Mouse (Mus musculus) brain, adult 10 weeks (tissue): ENCODE measurements around the gene Trnau1ap. TPM values are rescaled to one million over a fixed set of nuclear protein-coding genes. Genes with fewer than 3 reads are reported as not detected.

Experiments
- polyA plus RNA-seq: library from polyadenylated mRNA; stranded (reverse); fragments of 350-450 nt; fragmentation: Illumina TruSeq; extraction: RNeasy Lipid Tissue Mini Kit (QIAGEN cat#74804); gene quantifications from one replicate; pipeline ENCODE4 v1.2.3, GENCODE M21; 2015; ENCODE audit warnings: low read depth, low replicate concordance

Gene Trnau1ap
- polyA plus RNA-seq: 31.0 TPM

DNA sequence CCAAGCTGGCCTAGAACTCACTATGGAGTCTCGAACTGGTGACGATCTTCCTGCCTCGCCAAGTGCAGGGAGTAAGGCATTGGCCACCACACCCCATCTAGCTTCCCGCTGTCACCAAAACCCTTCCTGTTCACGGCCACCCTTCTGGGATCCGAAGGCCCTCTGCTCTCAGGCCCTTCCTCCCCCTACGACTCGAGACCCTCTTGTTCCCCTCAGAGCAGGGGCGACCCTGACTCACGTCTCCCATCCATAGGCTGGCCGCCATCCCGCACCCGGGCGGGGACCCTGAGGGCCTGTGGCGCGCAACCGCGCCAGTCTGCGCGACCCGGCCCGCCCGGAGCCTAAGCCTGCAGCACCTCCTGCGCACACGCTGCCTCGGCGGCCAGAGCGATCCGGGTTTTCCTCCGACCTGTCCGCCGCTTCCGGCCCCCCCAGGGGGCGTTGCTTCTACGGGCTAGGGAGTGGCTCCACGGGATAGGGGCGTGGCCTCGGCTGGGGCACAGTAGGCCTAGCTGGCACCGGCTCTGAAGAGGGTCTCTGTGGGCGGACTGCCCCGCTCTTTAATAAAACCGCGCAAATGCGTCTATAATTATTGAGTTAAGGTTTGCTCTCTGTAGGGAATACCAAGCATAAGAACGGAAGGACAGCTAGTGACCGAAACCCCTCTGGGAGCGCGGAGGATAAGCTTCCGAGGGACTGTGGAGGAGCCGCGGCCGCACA lies at the start of gene Trnau1ap:
TSS of gene Trnau1ap (minus strand) at position 424 of the 720 bp plus-strand sequence.

GRCm38 (mm10) chr4:132353481-132353885 lies 24.1 kb upstream of the Trnau1ap start, which contains the start of gene Rcc1:
Gene Rcc1 (minus strand): TSS chr4:132353605.

DNA sequence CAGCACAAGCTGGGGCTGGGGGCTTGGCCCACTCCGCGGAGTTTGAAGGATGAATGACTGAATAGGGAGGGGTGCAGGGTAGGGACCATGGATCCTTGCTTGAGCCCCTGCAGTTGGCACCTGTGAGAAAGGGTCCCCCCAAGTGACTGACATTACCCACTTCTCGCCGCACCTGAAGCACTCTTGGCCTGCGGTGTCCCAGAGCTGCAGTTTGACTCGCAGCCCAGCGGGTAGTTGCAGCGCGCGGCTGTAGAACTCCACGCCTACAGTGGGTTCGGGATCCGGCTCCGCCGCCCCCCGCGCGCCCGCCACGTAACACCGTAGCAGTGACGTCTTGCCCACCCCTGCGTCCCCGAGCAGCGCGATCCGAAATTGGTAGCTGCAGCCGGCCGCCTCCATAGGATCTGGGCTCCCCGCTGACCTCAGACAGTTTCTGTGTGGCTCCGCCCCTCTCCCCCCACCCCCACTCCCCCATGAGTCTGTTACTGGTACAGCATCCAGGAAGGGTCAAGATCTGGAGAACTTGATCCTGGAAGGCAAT lies 26.3 kb downstream of the Trnau1ap start, which contains the start of gene Rab42:
TSS of gene Rab42 (minus strand) at position 447 of the 541 bp plus-strand sequence.

DNA sequence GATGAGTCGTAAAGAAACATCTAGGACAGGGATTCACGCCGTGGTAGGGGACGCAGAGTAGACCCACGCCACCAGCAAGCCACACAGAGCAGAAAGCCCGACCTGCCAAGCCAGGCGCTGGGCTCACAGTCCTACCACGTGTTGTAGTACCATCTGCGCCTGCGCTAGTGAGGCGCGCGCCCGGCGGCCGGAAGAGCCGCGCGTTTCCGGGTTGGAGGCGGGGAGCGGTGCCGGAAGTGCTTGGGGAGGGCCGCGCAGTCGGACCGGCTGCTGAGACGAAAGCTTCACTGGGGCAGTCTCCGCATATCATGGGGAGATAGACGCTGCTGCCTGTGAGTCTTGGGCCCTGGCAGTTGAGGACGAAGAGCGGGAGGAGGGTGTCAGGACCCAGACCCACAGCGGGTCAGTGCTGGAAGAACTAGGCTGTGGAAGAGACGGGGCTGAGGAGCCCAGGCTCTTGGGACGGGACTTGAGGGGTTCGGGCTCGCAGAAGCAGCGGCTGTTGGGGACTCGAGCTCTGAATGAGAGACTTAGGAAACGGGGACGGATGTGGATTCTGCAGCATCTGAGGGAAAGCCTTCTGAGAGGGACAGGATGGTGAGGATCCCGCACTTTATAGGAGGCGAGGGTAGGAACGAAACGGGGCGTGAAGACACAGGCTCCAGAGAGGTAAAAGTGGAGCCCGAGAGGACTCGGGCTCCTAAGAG lies 55.0 kb downstream of the Trnau1ap start, which contains the start of gene Taf12:
TSS of gene Taf12 (plus strand) at position 220 of the 707 bp plus-strand sequence.

Other genes starting within 250 kb of the Trnau1ap start
- gene Oprd1, start 185.1 kb downstream of the Trnau1ap start, polyA plus RNA-seq: 10.1 TPM
- 28.0 TPM for gene Ythdf2, start 117.2 kb downstream of the Trnau1ap start, polyA plus RNA-seq
- gene Gmeb1, start 67.9 kb downstream of the Trnau1ap start, polyA plus RNA-seq: 14.5 TPM
- gene Taf12, start 55.2 kb downstream of the Trnau1ap start, polyA plus RNA-seq: 26.8 TPM
- 3.0 TPM for gene Rab42, start 26.2 kb downstream of the Trnau1ap start, polyA plus RNA-seq
- gene Rcc1, start 24.1 kb upstream of the Trnau1ap start, polyA plus RNA-seq: 11.5 TPM
- gene Phactr4, start 93.0 kb upstream of the Trnau1ap start, polyA plus RNA-seq: 5.8 TPM
- 4.4 TPM for gene Med18, start 134.4 kb upstream of the Trnau1ap start, polyA plus RNA-seq
- 9.5 TPM for gene Sesn2, start 181.0 kb upstream of the Trnau1ap start, polyA plus RNA-seq
- gene Atpif1, start 204.1 kb upstream of the Trnau1ap start, polyA plus RNA-seq: 967 TPM
- 186 TPM for gene Dnajc8, start 206.0 kb upstream of the Trnau1ap start, polyA plus RNA-seq
- 0.89 TPM for gene Ptafr, start 234.5 kb upstream of the Trnau1ap start, polyA plus RNA-seq